Mouse (Mus musculus) MEL (cell line): Measurements from ENCODE around the gene Cdk18. TPM values are rescaled to one million over a fixed set of nuclear protein-coding genes. Genes with fewer than 3 reads are reported as not detected.

ENCODE experiments used
- DNase-seq: peaks from one replicate; pipeline ENCODE4 v3.0.0; 2011; ENCODE audit warnings: low read depth, low spot score
- H3K27ac ChIP-seq: 2 replicates; pipeline ENCODE4 v1.5.1; 2012; ENCODE audit warnings: low read depth, mild to moderate bottlenecking, control low read depth, low read length, moderate library complexity; ENCODE audit not compliant: control insufficient read depth
- H3K27me3 ChIP-seq, 2 experiments: fragments of 150-350 bp in 1 of 2; sonication (generic) in 1 of 2; 2 replicates each; pipeline ENCODE4 v1.6.1; 2012; ENCODE audit warnings: low read length in 2 of 2, mild to moderate bottlenecking in 2 of 2, improper control_type of control experiment in 1 of 2, moderate library complexity in 1 of 2; ENCODE audit not compliant: insufficient read depth in 2 of 2, control insufficient read depth in 1 of 2
- H3K36me3 ChIP-seq, 2 experiments: 2 replicates each; pipeline ENCODE4 v1.6.1; 2012 to 2014; ENCODE audit warnings: low read length in 2 of 2, improper control_type of control experiment in 1 of 2, inconsistent platforms in 1 of 2, mild to moderate bottlenecking in 1 of 2; ENCODE audit not compliant: insufficient read depth in 2 of 2, control insufficient read depth in 1 of 2
- H3K4me1 ChIP-seq, 2 experiments: fragments of 150-350 bp in 1 of 2; sonication (generic) in 1 of 2; 2 replicates each; pipeline ENCODE4 v1.6.1; 2012; ENCODE audit warnings: low read length in 2 of 2, improper control_type of control experiment in 1 of 2, mild to moderate bottlenecking in 1 of 2; ENCODE audit not compliant: insufficient read depth in 2 of 2, control insufficient read depth in 1 of 2
- H3K4me3 ChIP-seq, 2 experiments: fragments of 150-350 bp in 1 of 2; sonication (generic) in 1 of 2; 2 replicates each; pipeline ENCODE4 v1.5.1; 2012; ENCODE audit warnings: low read depth in 2 of 2, low read length in 2 of 2, mild to moderate bottlenecking in 2 of 2, moderate library complexity in 2 of 2, control low read depth in 1 of 2, improper control_type of control experiment in 1 of 2; ENCODE audit not compliant: control insufficient read depth in 1 of 2, insufficient read depth in 1 of 2
- H3K79me2 ChIP-seq: 2 replicates; pipeline ENCODE4 v1.6.1; 2012; ENCODE audit warnings: mild to moderate bottlenecking, low read length, moderate library complexity; ENCODE audit not compliant: control insufficient read depth, poor library complexity, insufficient read depth
- H3K9ac ChIP-seq: 2 replicates; pipeline ENCODE4 v1.6.1; 2012; ENCODE audit warnings: low read depth, mild to moderate bottlenecking, control low read depth, low read length, moderate library complexity; ENCODE audit not compliant: control insufficient read depth, poor library complexity, severe bottlenecking
- H3K9me3 ChIP-seq: fragments of 150-350 bp; sonication (generic); replicated peaks from 2 replicates; pipeline ENCODE4 v1.6.1; 2012; ENCODE audit warnings: mild to moderate bottlenecking, low read length, improper control_type of control experiment, moderate library complexity; ENCODE audit not compliant: insufficient read depth
- BHLHE40 ChIP-seq: IDR thresholded peaks from 2 replicates; pipeline ENCODE4 v1.6.1; 2012; ENCODE audit warnings: low read depth, mild to moderate bottlenecking, inconsistent platforms, low read length, improper control_type of control experiment, borderline replicate concordance
- ELF1 ChIP-seq: IDR thresholded peaks from 2 replicates; pipeline ENCODE4 v1.6.1; 2014; ENCODE audit warnings: low read depth, mild to moderate bottlenecking, inconsistent platforms, low read length, improper control_type of control experiment, moderate library complexity
- ETS1 ChIP-seq: IDR thresholded peaks from 2 replicates; pipeline ENCODE4 v1.6.1; 2012; ENCODE audit warnings: low read depth, mild to moderate bottlenecking, inconsistent platforms, low read length, improper control_type of control experiment, moderate library complexity
- GATA1 ChIP-seq: IDR thresholded peaks from 2 replicates; pipeline ENCODE4 v1.6.1; 2011; ENCODE audit warnings: low read depth, low read length, improper control_type of control experiment
- JUND ChIP-seq: IDR thresholded peaks from 2 replicates; pipeline ENCODE4 v1.6.1; 2011; ENCODE audit warnings: low read depth, mild to moderate bottlenecking, improper control_type of control experiment, low read length
- KAT2A ChIP-seq: conservative IDR thresholded peaks from 2 replicates; pipeline ENCODE4 v1.6.1; 2012; ENCODE audit warnings: low read depth, low read length, improper control_type of control experiment, inconsistent platforms
- MAX ChIP-seq: IDR thresholded peaks from 2 replicates; pipeline ENCODE4 v1.6.1; 2011; ENCODE audit warnings: low read length, improper control_type of control experiment
- NRF1 ChIP-seq: IDR thresholded peaks from 2 replicates; pipeline ENCODE4 v1.6.1; 2014; ENCODE audit warnings: low read depth, mild to moderate bottlenecking, inconsistent platforms, low read length, improper control_type of control experiment, moderate library complexity; ENCODE audit not compliant: poor library complexity, insufficient read depth, severe bottlenecking
- SIN3A ChIP-seq: IDR thresholded peaks from 2 replicates; pipeline ENCODE4 v1.6.1; 2012; ENCODE audit warnings: low read length, improper control_type of control experiment, inconsistent platforms
- SMC3 ChIP-seq: IDR thresholded peaks from 2 replicates; pipeline ENCODE4 v1.6.1; 2011; ENCODE audit warnings: low read depth, low read length, improper control_type of control experiment
- UBTF ChIP-seq: IDR thresholded peaks from 2 replicates; pipeline ENCODE4 v1.6.1; 2012; ENCODE audit warnings: low read depth, mild to moderate bottlenecking, inconsistent platforms, low read length, improper control_type of control experiment, moderate library complexity, borderline replicate concordance; ENCODE audit not compliant: insufficient read depth
- USF1 ChIP-seq: IDR thresholded peaks from 2 replicates; pipeline ENCODE4 v1.6.1; 2014; ENCODE audit warnings: low read depth, mild to moderate bottlenecking, inconsistent platforms, low read length, improper control_type of control experiment, moderate library complexity
- USF2 ChIP-seq, 2 experiments: IDR thresholded peaks; 2 replicates each; pipeline ENCODE4 v1.6.1; 2011 to 2012; ENCODE audit warnings: improper control_type of control experiment in 2 of 2, low read length in 2 of 2, borderline replicate concordance in 1 of 2, inconsistent platforms in 1 of 2, low read depth in 1 of 2, mild to moderate bottlenecking in 1 of 2; ENCODE audit not compliant: insufficient read depth in 1 of 2
- ZC3H11A ChIP-seq: IDR thresholded peaks from 2 replicates; pipeline ENCODE4 v1.6.1; 2012; ENCODE audit warnings: low read depth, mild to moderate bottlenecking, inconsistent platforms, low read length, improper control_type of control experiment
- ZKSCAN1 ChIP-seq: IDR thresholded peaks from 2 replicates; pipeline ENCODE4 v1.6.1; 2012; ENCODE audit warnings: low read depth, mild to moderate bottlenecking, inconsistent platforms, low read length, improper control_type of control experiment, moderate library complexity
- ZMIZ1 ChIP-seq: IDR thresholded peaks from 2 replicates; pipeline ENCODE4 v1.6.1; 2012; ENCODE audit warnings: low read depth, mild to moderate bottlenecking, inconsistent platforms, low read length, improper control_type of control experiment, moderate library complexity
- polyA plus RNA-seq, 2 experiments: library from polyadenylated mRNA; stranded (reverse) in 1 of 2; unstranded in 1 of 2; fragments of >175 nt in 1 of 2; fragments of >200 nt in 1 of 2; gene quantifications; 2 replicates each; pipeline versions ENCODE4 v1.2.1 to v1.2.4; 2012; ENCODE audit warnings: low replicate concordance in 2 of 2, low read depth in 1 of 2; ENCODE audit not compliant: insufficient read length in 2 of 2, insufficient read depth in 1 of 2, missing spikeins in 1 of 2
- total RNA-seq: library from RNA; depleted of rRNA; stranded (reverse); fragments of 300-350 nt; gene quantifications from 2 replicates; pipeline ENCODE4 v1.2.3, GENCODE M21; 2012

Cdk18 gene
- total and polyA plus RNA-seq, 3 experiments = 1.3 to 15.7 TPM; not detected in 1

- Histone ChIP-seq H3K4me3 (no peak overlapping the region), H3K4me1 (peaks cover 3 to 7% of the 10 kb centered on the region in 2 experiments), H3K36me3 (peaks cover 0 to 9% of the 10 kb centered on the region in 2 experiments; a peak in 2 of 4 replicates), H3K79me2 (no peaks in the 10 kb centered on the region), H3K9me3 (no peaks in the 10 kb centered on the region), H3K27me3 (no peaks in the 10 kb centered on the region), H3K9ac (no peak overlapping the region), H3K27ac (no peak overlapping the region)
- DNase-seq = no peak
- TF ChIP-seq ZMIZ1 (no peak), ETS1 (no peak), UBTF (no peak), SMC3 (no peak), MAX (no peak), ZKSCAN1 (no peak), JUND (no peak), NRF1 (no peak), ZC3H11A (no peak)
Measured at GRCm38 (mm10) chr1:132075576-132075975, 63.9 kb downstream of the Cdk18 start.

DNA sequence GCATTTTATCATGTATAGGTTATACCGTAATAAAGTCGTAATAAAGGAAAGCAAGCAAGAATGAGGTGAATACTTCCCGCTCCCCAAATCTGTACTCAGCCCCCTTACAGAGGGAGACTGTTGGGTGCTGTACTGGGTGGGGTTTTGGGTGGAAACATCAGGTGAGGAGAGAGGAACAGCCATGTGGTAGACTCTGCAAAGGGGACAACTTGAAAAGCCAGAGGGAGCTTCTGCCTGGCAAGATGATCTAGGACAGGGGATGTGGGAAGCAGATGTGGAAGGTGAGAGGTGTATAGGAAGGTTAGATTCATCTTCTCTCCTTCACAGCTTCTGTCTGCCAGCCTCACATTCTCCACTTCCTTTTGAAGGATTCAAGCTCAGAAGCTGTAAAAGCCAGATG, 68.8 kb downstream of the Cdk18 start:
- TF ChIP-seq USF2 (IDR thresholded peaks at IDR 0.05; ENCODE audit: borderline replicate concordance in 1 of 2, insufficient read depth in 1 of 2, low read depth in 1 of 2, low read length in 2 of 2) (no peak), UBTF (no peak), ETS1 (no peak), USF1 (no peak), KAT2A (no peak)
- peaks cover 9 to 11% of the 10 kb centered on the region in 2 experiments for H3K27me3 ChIP-seq

GRCm38 (mm10) chr1:132069436-132069835, 70.0 kb downstream of the Cdk18 start:
- Histone ChIP-seq H3K4me1 (peaks cover 2 to 19% of the 10 kb centered on the region in 2 experiments; a peak in 3 of 4 replicates), H3K9ac (no peak overlapping the region)
- no peak for TF ChIP-seq UBTF
- TF ChIP-seq BHLHE40 = no peak
- TF ChIP-seq SIN3A = no peak
- no peak for TF ChIP-seq GATA1
- TF ChIP-seq ELF1 = no peak
- TF ChIP-seq, all 39 proteins: peak for 0
- no peak overlapping the region for H3K27ac ChIP-seq
- H3K79me2 ChIP-seq = no peaks in the 10 kb centered on the region
- H3K36me3 ChIP-seq = peaks cover 0 to 6% of the 10 kb centered on the region in 2 experiments; a peak in 2 of 4 replicates
- H3K4me3 ChIP-seq = no peak overlapping the region
- H3K9me3 ChIP-seq = no peaks in the 10 kb centered on the region
- DNase-seq = no peak
- peaks cover 9 to 11% of the 10 kb centered on the region in 2 experiments for H3K27me3 ChIP-seq

More for the DNA sequence above, 68.8 kb downstream of the Cdk18 start:
- peaks cover 0 to 4% of the 10 kb centered on the region in 2 experiments; a peak in 2 of 4 replicates for H3K36me3 ChIP-seq
- no peak overlapping the region for H3K9ac ChIP-seq
- H3K27ac ChIP-seq = no peak overlapping the region
- H3K9me3 ChIP-seq = no peaks in the 10 kb centered on the region
- DNase-seq = no peak
- peaks cover 2 to 12% of the 10 kb centered on the region in 2 experiments; a peak in 3 of 4 replicates for H3K4me1 ChIP-seq
- H3K4me3 ChIP-seq = no peak overlapping the region
- H3K79me2 ChIP-seq = no peaks in the 10 kb centered on the region
